Mouse (Mus musculus): Measurements from ENCODE around the gene Hey2.

DNA sequence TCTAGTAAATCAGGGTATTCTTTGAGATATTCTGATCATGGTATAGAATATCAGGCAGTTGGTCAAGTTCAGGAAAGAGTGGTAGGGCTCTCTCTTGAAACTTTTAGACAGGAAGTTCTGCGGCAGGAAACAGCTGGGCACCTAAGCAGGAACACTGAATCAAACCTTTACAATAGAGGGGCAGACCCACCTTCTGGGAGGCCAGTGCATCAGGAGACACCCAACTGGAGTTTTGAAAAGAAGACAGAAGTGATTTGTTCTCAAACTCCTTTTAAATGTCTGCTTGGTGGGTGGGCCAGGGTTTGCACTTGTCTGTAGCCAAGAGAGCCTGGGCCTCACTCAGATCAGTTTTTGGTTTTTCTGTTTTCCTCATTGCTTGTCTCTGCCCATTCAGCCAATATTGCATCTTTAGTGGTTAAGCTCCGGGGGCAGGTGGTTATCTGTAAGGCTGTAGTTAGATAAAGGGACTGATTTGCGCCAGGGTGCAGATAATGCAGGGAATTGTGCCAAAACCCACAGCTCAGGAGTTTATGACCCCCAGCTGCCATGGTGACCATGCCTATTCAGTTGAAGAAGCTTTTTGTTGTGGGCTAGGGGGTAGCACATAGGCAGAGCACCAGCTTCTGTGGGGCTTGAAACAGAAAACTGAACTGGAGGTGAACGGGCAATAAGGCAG is 40.6 kb upstream of the Hey2 start:
- TF ChIP-seq CTCF (IDR thresholded peaks at IDR 0.05; ENCODE audit: control insufficient read depth, insufficient read depth, insufficient read length) (no peak), MYOD1 (IDR thresholded peaks at IDR 0.05; ENCODE audit: control insufficient read depth, insufficient read length, low read depth) (no peak), MYOG (IDR thresholded peaks at IDR 0.05; ENCODE audit: control insufficient read depth, extremely low read depth, insufficient read length) (no peak), MAX (IDR thresholded peaks at IDR 0.05) (no peak)

Data from C2C12 (cell line).